Mouse (Mus musculus) gastrocnemius, adult 2 months (tissue): ENCODE data around the gene Hsf5. TPM values are rescaled to one million over a fixed set of nuclear protein-coding genes. Genes with fewer than 3 reads are reported as not detected.

Experiments used
- DNase-seq: peaks from one replicate; pipeline ENCODE4 v3.0.0; 2022
- H3K27ac ChIP-seq: fragments of 200-600 bp; 2 replicates; pipeline ENCODE4 v1.8.1; 2022; ENCODE audit warnings: mild to moderate bottlenecking
- H3K4me3 ChIP-seq: fragments of 200-600 bp; 2 replicates; pipeline ENCODE4 v1.8.1; 2022; ENCODE audit warnings: mild to moderate bottlenecking, moderate library complexity
- CTCF ChIP-seq: fragments of 200-600 bp; IDR thresholded peaks from 2 replicates; pipeline ENCODE4 v1.8.1; 2022; ENCODE audit warnings: antibody characterized with exemption, mild to moderate bottlenecking, moderate library complexity
- intact Hi-C: fragments of 180-260 bp; cut with DNase I; formaldehyde crosslinking; loops from one replicate; pipeline ENCODE4 v1.15.1; 2025
- total RNA-seq, 2 experiments: library from RNA; stranded (reverse); gene quantifications; 2 replicates each; pipeline ENCODE4 v1.2.3; 2021

Hsf5 gene
- total RNA-seq, 2 experiments from 2014 or later, result not detected

- Histone ChIP-seq H3K4me3 (no peak overlapping the region), H3K27ac (no peak overlapping the region)
- no peak for TF ChIP-seq CTCF
- intact Hi-C loops, result no loop called here
- DNase-seq, result no peak
These were observed 49.5 kb downstream of the Hsf5 start for GRCm38 (mm10) chr11:87666256-87667035.

DNA sequence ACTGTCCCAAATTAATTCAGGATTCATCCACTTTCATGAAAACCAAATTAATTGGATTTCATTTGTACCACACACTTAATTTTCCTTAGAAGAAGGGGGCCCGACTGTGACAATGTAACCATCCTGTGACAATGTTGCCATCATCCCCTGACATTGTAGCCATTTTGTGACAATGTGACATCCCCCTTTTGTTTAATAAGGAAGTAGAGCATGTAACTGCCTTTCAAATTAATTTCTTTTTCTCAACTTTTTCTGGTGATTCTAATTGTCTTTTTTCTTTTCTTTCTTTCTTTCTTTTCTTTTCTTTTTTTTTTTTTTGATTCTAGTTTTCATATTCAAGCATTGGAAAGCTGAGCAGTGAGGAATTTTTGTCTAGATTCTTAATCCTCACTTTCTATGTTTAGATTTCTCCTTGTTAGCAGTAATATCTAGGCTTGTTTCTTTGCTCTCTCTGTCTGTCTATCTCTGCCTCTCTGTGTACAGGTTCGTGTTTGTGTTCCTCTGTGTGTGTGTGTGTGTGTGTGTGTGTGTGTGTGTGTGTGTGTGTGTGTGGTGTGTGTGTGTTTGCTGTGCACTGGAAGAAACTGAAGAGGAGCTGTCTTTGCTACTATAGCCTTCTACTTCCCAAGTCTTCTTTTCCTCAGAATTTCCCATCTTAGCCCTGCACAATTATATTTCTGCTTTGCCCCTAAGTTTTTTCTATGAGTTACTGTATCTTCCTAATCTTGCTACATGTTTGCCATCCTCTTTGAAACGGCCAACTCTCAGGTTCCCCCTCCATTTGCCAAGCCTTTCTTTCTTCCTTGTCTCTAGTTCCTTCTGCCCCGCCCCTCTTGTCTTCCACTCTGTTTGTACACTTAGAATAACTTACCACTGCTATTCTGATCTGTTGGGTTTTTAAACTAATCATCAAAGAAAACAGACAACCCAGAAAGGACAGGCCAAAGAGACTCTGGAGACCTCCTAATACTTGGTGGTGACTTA lies 50.4 kb downstream of the Hsf5 start:
- H3K27ac ChIP-seq, result no peak overlapping the region
- H3K4me3 ChIP-seq, result no peak overlapping the region
- no peak for TF ChIP-seq CTCF
- DNase-seq, result no peak
- intact Hi-C loops, result no loop called here

DNA sequence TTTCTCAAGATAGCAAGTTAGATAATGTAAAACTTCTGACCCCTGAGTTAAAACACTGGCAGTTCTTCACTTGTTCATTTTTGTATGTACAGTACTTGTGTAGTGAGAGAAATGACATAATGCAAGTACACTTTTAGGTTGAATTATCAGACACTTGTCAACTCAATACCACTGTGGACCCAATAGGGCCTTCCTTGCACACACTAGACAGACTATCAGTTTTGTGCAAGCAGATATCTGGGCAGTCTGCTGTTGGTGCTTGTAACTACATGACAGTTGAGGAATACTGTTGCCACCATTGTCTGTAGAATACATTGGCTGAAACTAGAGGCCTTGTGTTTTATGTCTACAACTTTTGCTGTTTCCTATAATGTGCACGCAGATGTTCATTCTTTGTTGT lies 56.3 kb downstream of the Hsf5 start:
- TF ChIP-seq CTCF, result no peak
- Histone ChIP-seq H3K4me3 (no peak overlapping the region), H3K27ac (no peak overlapping the region)
- intact Hi-C loops, result no loop called here
- DNase-seq, result no peak

- DNase-seq, result no peak
- no peak overlapping the region for H3K4me3 ChIP-seq
- TF ChIP-seq CTCF, result no peak
- no peak overlapping the region for H3K27ac ChIP-seq
- intact Hi-C loops, result no loop called here
These were observed 58.6 kb downstream of the Hsf5 start for GRCm38 (mm10) chr11:87675606-87676005.

DNA sequence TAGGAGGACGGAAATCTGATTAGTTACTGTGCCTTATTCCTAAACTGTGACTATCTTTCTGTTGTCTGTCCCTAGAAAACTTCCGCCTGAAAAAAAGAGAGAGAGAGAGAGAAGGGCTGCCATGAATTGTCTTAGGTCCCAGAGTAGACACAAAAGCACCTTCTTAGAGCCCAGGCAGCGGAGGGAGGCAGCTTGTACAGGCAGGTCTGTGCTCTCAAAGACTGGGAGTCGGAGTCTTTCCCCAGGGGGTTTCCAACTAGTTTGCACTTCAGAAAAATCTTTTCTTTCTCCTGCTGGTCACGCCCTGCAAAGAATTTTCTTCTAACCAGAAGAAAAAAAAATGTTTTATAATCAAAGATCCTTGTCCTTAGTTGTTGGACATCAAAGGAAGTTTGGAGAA lies 60.8 kb downstream of the Hsf5 start:
- H3K27ac ChIP-seq, result no peak overlapping the region
- no peak for DNase-seq
- intact Hi-C loops, result no loop called here
- H3K4me3 ChIP-seq, result no peak overlapping the region
- no peak for TF ChIP-seq CTCF

- DNase-seq, result no peak
- intact Hi-C loops, result no loop called here
- Histone ChIP-seq H3K27ac (no peak overlapping the region), H3K4me3 (no peak overlapping the region)
- TF ChIP-seq CTCF, result no peak
These were observed 61.6 kb downstream of the Hsf5 start for GRCm38 (mm10) chr11:87678545-87678944.

- no peak for TF ChIP-seq CTCF
- intact Hi-C loops, result no loop called here
- no peak for DNase-seq
- Histone ChIP-seq H3K27ac (no peak overlapping the region), H3K4me3 (no peak overlapping the region)
These were observed 62.0 kb downstream of the Hsf5 start for GRCm38 (mm10) chr11:87678976-87679375.

GRCm38 (mm10) chr11:87680786-87681185 lies 63.8 kb downstream of the Hsf5 start:
- H3K27ac ChIP-seq, result no peak overlapping the region

DNA sequence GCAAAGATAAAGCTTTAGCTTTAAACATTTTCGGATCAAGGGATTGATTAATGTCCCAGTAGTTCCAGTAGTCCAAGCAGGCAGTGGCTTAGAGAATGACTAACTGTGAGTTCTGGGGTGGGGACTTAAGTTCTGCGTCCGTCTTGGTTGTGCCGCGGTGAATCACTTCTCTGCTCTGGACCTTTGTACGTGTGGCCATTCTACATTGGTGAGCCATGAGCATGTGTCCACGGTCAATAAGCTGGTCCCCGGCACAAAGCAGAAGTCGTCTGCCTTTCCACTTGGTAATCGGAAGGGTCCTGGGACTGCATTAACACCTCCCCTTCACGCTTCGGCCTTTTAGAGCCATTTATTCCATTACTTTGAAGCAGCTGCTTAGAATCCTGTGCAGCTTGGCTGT lies 65.1 kb downstream of the Hsf5 start:
- Histone ChIP-seq H3K4me3 (no peak overlapping the region), H3K27ac (no peak overlapping the region)
- TF ChIP-seq CTCF, result no peak
- intact Hi-C loops, result no loop called here
- DNase-seq, result no peak

More at GRCm38 (mm10) chr11:87680786-87681185, 63.8 kb downstream of the Hsf5 start:
- intact Hi-C loops, result no loop called here
- TF ChIP-seq CTCF, result no peak
- no peak overlapping the region for H3K4me3 ChIP-seq
- DNase-seq, result no peak

GRCm38 (mm10) chr11:87682838-87683571 lies 66.0 kb downstream of the Hsf5 start:
- Histone ChIP-seq H3K4me3 (no peak overlapping the region), H3K27ac (no peak overlapping the region)
- intact Hi-C loops, result no loop called here
- TF ChIP-seq CTCF, result no peak
- DNase-seq, result no peak

GRCm38 (mm10) chr11:87686407-87686806 lies 69.4 kb downstream of the Hsf5 start:
- no peak overlapping the region for H3K27ac ChIP-seq
- H3K4me3 ChIP-seq, result no peak overlapping the region
- no peak for TF ChIP-seq CTCF
- no peak for DNase-seq
- intact Hi-C loops, result no loop called here
